Mouse (Mus musculus): ENCODE measurements around the gene Lonp1. TPM values are rescaled to one million over a fixed set of nuclear protein-coding genes. Genes with fewer than 3 reads are reported as not detected.

The Lonp1 gene
- polyA plus RNA-seq, 1 experiment: 278 TPM

DNA sequence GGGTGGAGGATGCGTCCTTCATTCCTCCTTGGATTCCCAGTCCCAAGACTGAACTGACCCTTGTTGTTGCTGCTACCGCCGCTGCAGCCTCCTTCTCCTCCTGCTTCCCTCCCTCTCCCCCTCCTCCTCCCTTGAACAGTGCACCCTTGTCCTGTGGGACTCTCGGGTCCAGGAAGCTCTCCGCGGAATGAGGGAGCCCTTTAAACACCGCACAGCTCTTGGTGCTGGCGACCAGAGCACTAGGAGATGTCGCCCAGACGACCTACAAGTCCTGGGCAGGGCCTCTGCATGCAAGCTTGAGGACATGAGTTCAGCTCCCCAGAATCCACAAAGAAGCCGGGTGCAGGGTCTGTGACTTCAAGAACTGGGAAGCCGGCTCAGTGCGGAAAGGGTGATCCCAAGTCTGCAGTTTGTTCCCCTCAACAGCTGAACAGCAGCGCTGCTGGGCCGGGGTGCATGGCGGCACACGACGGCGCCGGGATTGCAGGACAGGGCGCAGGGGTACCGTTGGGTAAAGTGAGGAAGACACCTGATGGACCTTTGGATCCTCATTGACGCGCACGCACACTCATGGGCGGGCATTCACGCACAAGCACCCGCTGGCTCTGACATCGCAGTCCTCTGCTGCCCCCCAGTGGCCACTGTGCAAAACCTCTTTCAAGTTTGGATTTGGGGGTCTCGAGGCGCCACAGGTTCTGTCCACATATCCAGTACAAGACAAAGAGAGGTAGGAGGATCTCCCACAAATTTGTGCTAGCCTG, 41.9 kb upstream of the Lonp1 start:
- Histone ChIP-seq H3ac (ENCODE audit: control insufficient read depth, insufficient read length) (no peak overlapping the region), H3K4me2 (ENCODE audit: low read depth) (peak overlapping the region; percentile 77), H3K79me2 (ENCODE audit: control insufficient read depth, insufficient read depth) (peaks cover 2% of the 10 kb centered on the region), H3K27me3 (ENCODE audit: control insufficient read depth, insufficient read depth, insufficient read length) (no peaks in the 10 kb centered on the region), H3K4me3 (no peak overlapping the region), H3K36me3 (ENCODE audit: control insufficient read depth, insufficient read depth) (no peaks in the 10 kb centered on the region)
- TF ChIP-seq MYOD1 (IDR thresholded peaks at IDR 0.05; ENCODE audit: control insufficient read depth in 1 of 3, insufficient read length in 2 of 3, low read depth in 2 of 3) (peak in 1 of 3 experiments; percentile 24), MAX (IDR thresholded peaks at IDR 0.05; ENCODE audit: low read depth) (no peak)

DNA sequence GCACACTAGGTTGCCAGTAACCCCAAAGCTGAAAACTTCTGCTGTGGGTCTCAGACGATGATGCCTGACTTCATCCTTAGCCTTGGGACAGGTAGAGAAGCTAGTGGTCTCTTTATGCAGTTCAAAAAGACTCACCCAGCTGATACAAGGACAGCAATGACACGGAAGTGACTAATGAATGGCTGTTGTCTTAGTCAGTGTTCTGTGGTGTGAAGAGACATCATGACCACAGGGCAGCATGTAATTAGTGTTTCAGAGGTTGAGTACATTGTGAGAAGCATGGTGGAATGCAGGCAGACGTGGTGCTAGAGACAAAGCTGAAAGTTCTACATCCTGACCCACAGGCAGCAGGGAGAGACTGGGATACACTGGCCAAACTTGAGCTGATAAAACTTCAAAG, 40.9 kb upstream of the Lonp1 start:
- Histone ChIP-seq H3K27me3 (ENCODE audit: control insufficient read depth, insufficient read depth, insufficient read length) (no peaks in the 10 kb centered on the region), H3K4me3 (no peak overlapping the region), H3ac (ENCODE audit: control insufficient read depth, insufficient read length) (no peak overlapping the region), H3K4me2 (ENCODE audit: low read depth) (peak overlapping the region; percentile 77), H3K36me3 (ENCODE audit: control insufficient read depth, insufficient read depth) (no peaks in the 10 kb centered on the region), H3K79me2 (ENCODE audit: control insufficient read depth, insufficient read depth) (no peaks in the 10 kb centered on the region)
- TF ChIP-seq POLR2A (IDR thresholded peaks at IDR 0.05; ENCODE audit: insufficient read length, low read depth) (no peak), MAX (IDR thresholded peaks at IDR 0.05; ENCODE audit: low read depth) (no peak), CEBPB (IDR thresholded peaks at IDR 0.05; ENCODE audit: insufficient read depth, poor library complexity, severe bottlenecking) (no peak), TCF12 (IDR thresholded peaks at IDR 0.05; ENCODE audit: insufficient read depth, poor library complexity, severe bottlenecking) (no peak), MYOD1 (IDR thresholded peaks at IDR 0.05; ENCODE audit: control insufficient read depth in 1 of 3, insufficient read length in 2 of 3, low read depth in 2 of 3) (no peak), REST (IDR thresholded peaks at IDR 0.05; ENCODE audit: insufficient read depth, insufficient read length) (no peak), MYOG (IDR thresholded peaks at IDR 0.05; ENCODE audit: control insufficient read depth in 1 of 3, insufficient read depth in 1 of 3, insufficient read length in 2 of 3, low read depth in 2 of 3) (no peak)

DNA sequence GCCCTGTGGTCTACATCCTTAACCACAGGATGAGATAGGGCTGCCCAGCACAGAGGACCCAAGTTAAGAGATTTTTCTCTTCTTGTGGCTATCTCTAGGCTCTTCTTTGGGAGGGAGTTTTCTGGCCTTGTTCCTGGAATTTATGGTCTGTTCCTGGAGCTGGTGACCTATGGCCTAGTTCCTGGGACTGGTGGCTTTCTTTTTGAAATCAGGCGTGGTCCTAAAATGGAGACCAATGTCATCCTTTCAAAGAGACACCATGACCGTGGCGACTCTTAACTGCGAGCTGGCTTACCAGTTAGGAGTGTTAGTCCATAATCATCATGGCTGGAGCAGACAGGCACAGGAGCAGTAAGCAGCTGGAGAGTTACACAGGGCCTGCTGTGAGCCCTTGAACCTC, 39.7 kb upstream of the Lonp1 start:
- H3K4me3 ChIP-seq: no peak overlapping the region
- no peak overlapping the region for H3K4me2 ChIP-seq (ENCODE audit: low read depth)
- no peaks in the 10 kb centered on the region for H3K79me2 ChIP-seq (ENCODE audit: control insufficient read depth, insufficient read depth)
- no peak for TF ChIP-seq MYOD1 (IDR thresholded peaks at IDR 0.05; ENCODE audit: control insufficient read depth in 1 of 3, insufficient read length in 2 of 3, low read depth in 2 of 3)
- TF ChIP-seq MYOG (IDR thresholded peaks at IDR 0.05; ENCODE audit: control insufficient read depth in 1 of 3, insufficient read depth in 1 of 3, insufficient read length in 2 of 3, low read depth in 2 of 3): no peak
- TF ChIP-seq TCF12 (IDR thresholded peaks at IDR 0.05; ENCODE audit: insufficient read depth, poor library complexity, severe bottlenecking): no peak
- no peak for TF ChIP-seq POLR2A (IDR thresholded peaks at IDR 0.05; ENCODE audit: insufficient read length, low read depth)
- no peak for TF ChIP-seq REST (IDR thresholded peaks at IDR 0.05; ENCODE audit: insufficient read depth, insufficient read length)
- TF ChIP-seq SRF (IDR thresholded peaks at IDR 0.05; ENCODE audit: control insufficient read depth, insufficient read length, low read depth): no peak
- no peak for TF ChIP-seq POLR2AphosphoS2 (IDR thresholded peaks at IDR 0.05; ENCODE audit: insufficient read length, low read depth)
- no peak for TF ChIP-seq E2F4 (IDR thresholded peaks at IDR 0.05; ENCODE audit: insufficient read depth)
- TF ChIP-seq MAX (IDR thresholded peaks at IDR 0.05; ENCODE audit: low read depth): no peak
- TF ChIP-seq USF1 (IDR thresholded peaks at IDR 0.05; ENCODE audit: low read depth): no peak
- no peak for TF ChIP-seq CEBPB (IDR thresholded peaks at IDR 0.05; ENCODE audit: insufficient read depth, poor library complexity, severe bottlenecking)
- no peak for TF ChIP-seq TCF3 (IDR thresholded peaks at IDR 0.05; ENCODE audit: insufficient read length, low read depth)
- no peak overlapping the region for H3ac ChIP-seq (ENCODE audit: control insufficient read depth, insufficient read length)
- H3K36me3 ChIP-seq (ENCODE audit: control insufficient read depth, insufficient read depth): no peaks in the 10 kb centered on the region
- H3K27me3 ChIP-seq (ENCODE audit: control insufficient read depth, insufficient read depth, insufficient read length): no peaks in the 10 kb centered on the region

DNA sequence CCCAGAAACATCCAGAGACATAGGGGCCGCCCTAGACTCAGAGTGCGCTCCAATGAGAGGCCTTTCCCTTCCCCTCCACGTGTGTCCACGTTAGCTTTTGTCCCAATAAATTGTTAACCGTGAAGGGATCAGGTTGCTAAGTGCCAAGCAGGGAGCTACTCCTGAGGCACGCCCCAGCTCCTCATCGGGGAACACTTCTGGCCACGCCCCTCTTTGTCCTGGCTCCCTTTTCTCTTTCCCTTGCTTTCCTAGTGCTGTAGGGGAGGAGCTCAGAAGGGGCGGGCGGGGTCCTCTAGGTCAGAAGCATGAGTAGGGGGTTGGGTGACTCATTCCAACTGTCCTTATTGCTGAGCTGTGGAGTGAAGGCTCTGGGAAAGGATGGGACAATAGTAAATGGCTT, 37.6 kb upstream of the Lonp1 start:
- Histone ChIP-seq H3ac (ENCODE audit: control insufficient read depth, insufficient read length) (no peak overlapping the region), H3K4me3 (no peak overlapping the region), H3K79me2 (ENCODE audit: control insufficient read depth, insufficient read depth) (no peaks in the 10 kb centered on the region), H3K27me3 (ENCODE audit: control insufficient read depth, insufficient read depth, insufficient read length) (no peaks in the 10 kb centered on the region), H3K4me2 (ENCODE audit: low read depth) (no peak overlapping the region), H3K36me3 (ENCODE audit: control insufficient read depth, insufficient read depth) (no peaks in the 10 kb centered on the region)
- no peak for TF ChIP-seq MAX (IDR thresholded peaks at IDR 0.05; ENCODE audit: low read depth)
- TF ChIP-seq MYOD1 (IDR thresholded peaks at IDR 0.05; ENCODE audit: control insufficient read depth in 1 of 3, insufficient read length in 2 of 3, low read depth in 2 of 3): no peak
- TF ChIP-seq SRF (IDR thresholded peaks at IDR 0.05; ENCODE audit: control insufficient read depth, insufficient read length, low read depth): no peak
- TF ChIP-seq E2F4 (IDR thresholded peaks at IDR 0.05; ENCODE audit: insufficient read depth): no peak
- no peak for TF ChIP-seq CEBPB (IDR thresholded peaks at IDR 0.05; ENCODE audit: insufficient read depth, poor library complexity, severe bottlenecking)
- no peak for TF ChIP-seq POLR2A (IDR thresholded peaks at IDR 0.05; ENCODE audit: insufficient read length, low read depth)
- no peak for TF ChIP-seq TCF3 (IDR thresholded peaks at IDR 0.05; ENCODE audit: insufficient read length, low read depth)
- TF ChIP-seq MYOG (IDR thresholded peaks at IDR 0.05; ENCODE audit: control insufficient read depth in 1 of 3, insufficient read depth in 1 of 3, insufficient read length in 2 of 3, low read depth in 2 of 3): no peak
- TF ChIP-seq POLR2AphosphoS2 (IDR thresholded peaks at IDR 0.05; ENCODE audit: insufficient read length, low read depth): no peak
- TF ChIP-seq USF1 (IDR thresholded peaks at IDR 0.05; ENCODE audit: low read depth): no peak
- TF ChIP-seq TCF12 (IDR thresholded peaks at IDR 0.05; ENCODE audit: insufficient read depth, poor library complexity, severe bottlenecking): no peak
- TF ChIP-seq REST (IDR thresholded peaks at IDR 0.05; ENCODE audit: insufficient read depth, insufficient read length): no peak

DNA sequence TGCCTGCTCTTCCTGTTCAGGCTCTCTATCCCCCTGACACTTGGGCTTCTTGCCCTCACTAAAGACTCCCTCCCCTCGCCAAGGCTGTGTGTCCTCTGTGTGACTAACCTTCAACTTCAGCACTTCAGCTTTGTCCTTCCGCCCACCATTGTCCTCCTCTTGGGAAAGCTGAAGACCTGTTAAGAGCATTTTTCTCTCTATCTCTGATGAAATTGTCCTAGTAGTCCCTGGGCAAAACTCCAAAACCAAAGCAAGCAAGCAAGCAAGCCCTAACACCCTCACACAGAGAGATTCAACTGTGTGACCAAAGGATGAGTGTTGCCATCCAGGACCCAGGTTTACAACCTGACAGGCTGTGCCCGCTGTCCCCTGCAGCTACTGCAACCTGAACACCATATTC, 37.0 kb upstream of the Lonp1 start:
- H3K4me3 ChIP-seq: no peak overlapping the region
- H3K27me3 ChIP-seq (ENCODE audit: control insufficient read depth, insufficient read depth, insufficient read length): no peaks in the 10 kb centered on the region
- no peaks in the 10 kb centered on the region for H3K36me3 ChIP-seq (ENCODE audit: control insufficient read depth, insufficient read depth)
- no peak overlapping the region for H3ac ChIP-seq (ENCODE audit: control insufficient read depth, insufficient read length)
- H3K4me2 ChIP-seq (ENCODE audit: low read depth): no peak overlapping the region
- no peaks in the 10 kb centered on the region for H3K79me2 ChIP-seq (ENCODE audit: control insufficient read depth, insufficient read depth)
- TF ChIP-seq POLR2AphosphoS2 (IDR thresholded peaks at IDR 0.05; ENCODE audit: insufficient read length, low read depth): no peak
